Mouse (Mus musculus): ENCODE results near the gene Matn4. TPM values are rescaled to one million over a fixed set of nuclear protein-coding genes. Genes with fewer than 3 reads are reported as not detected.

Matn4 gene
- polyA plus RNA-seq, 2 experiments = 30.2 to 362 TPM

- Histone ChIP-seq H3K4me1 (ENCODE audit: control insufficient read depth, insufficient read depth, low read length) (peaks cover 71% of the 10 kb centered on the region), H3K4me2 (replicated peaks; ENCODE audit: low read depth, low read length, severe bottlenecking) (peak overlapping the region; percentile 20), H3K9me3 (ENCODE audit: control insufficient read depth, low read length) (no peaks in the 10 kb centered on the region), H3K36me3 (ENCODE audit: control insufficient read depth, insufficient read depth, low read length) (peaks cover 18% of the 10 kb centered on the region), H3K27me3 (ENCODE audit: control insufficient read depth, insufficient read depth, low read length) (no peaks in the 10 kb centered on the region), H3K27ac (replicated peaks; ENCODE audit: low read depth, low read length) (0 out of 2 replicates have a peak overlapping the region, but pooled peaks have one; percentile 26), H3K9ac (ENCODE audit: low read depth, low read length, severe bottlenecking) (no peak overlapping the region; the same call in 1 of the 2 replicates), H3K4me3 (replicated peaks; ENCODE audit: low read length) (no peak overlapping the region)
- WGBS = 17% methylated on average over 22 of the region's 22 CpGs
- no peak for DNase-seq (ENCODE audit: low spot score)
- no peak for TF ChIP-seq POLR2A (IDR thresholded peaks at IDR 0.05; ENCODE audit: borderline replicate concordance, extremely low read depth, insufficient read depth, insufficient read length)
- no peak for ATAC-seq (ENCODE audit: low FRiP score, low read depth)
Observed at GRCm38 (mm10) chr2:164432541-164433191, 27.7 kb upstream of the Matn4 start.

DNA sequence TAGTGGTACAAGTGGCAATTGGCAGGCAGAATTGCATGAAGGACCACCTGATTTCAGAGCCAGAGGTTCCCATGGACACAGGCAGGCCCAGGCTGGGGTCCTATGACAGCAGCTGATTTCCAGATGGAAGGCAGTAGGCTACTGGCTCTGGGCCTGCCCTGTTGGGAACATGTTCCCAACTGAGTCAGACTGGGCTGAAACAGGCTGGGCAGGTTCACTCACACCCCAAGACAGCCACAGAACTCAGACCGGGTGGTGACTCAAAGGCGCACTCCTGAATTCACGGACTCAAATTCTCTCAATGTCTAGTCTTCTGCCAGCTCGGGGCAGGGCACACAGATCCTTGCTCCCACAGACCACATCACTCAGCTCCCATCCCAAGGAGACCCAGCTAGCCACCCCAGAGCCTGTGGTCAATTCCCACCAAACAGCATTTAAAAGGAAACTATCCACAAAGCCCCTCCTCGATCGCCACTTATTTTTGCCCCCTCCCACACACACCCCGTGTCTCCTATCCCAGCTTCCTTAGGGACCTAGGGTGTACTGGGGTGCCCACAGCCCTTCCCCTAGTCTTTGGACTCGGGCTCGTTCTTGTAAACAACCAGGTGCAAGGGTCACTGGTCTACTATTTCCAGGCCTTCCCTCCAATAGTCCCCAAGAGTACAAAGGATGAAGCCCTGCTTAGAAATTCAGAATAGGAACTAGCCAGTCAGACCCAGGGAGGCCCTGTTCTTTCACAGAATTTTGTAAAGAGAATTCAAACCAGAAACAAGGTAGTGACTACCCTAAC, 26.9 kb upstream of the Matn4 start:
- Histone ChIP-seq H3K27ac (replicated peaks; ENCODE audit: low read depth, low read length) (no peak overlapping the region), H3K27me3 (ENCODE audit: control insufficient read depth, insufficient read depth, low read length) (no peaks in the 10 kb centered on the region), H3K4me3 (replicated peaks; ENCODE audit: low read length) (no peak overlapping the region), H3K9me3 (ENCODE audit: control insufficient read depth, low read length) (no peaks in the 10 kb centered on the region), H3K4me1 (ENCODE audit: control insufficient read depth, insufficient read depth, low read length) (peaks cover 65% of the 10 kb centered on the region), H3K9ac (ENCODE audit: low read depth, low read length, severe bottlenecking) (no peak overlapping the region), H3K36me3 (ENCODE audit: control insufficient read depth, insufficient read depth, low read length) (peaks cover 23% of the 10 kb centered on the region), H3K4me2 (replicated peaks; ENCODE audit: low read depth, low read length, severe bottlenecking) (no peak overlapping the region)
- 67% methylated on average over 9 of the region's 9 CpGs for WGBS
- ATAC-seq (ENCODE audit: low FRiP score, low read depth) = no peak
- DNase-seq (ENCODE audit: low spot score) = no peak
- no peak for TF ChIP-seq POLR2A (IDR thresholded peaks at IDR 0.05; ENCODE audit: borderline replicate concordance, extremely low read depth, insufficient read depth, insufficient read length)

GRCm38 (mm10) chr2:164430697-164431096, 25.7 kb upstream of the Matn4 start:
- WGBS = 6% methylated on average over 7 of the region's 7 CpGs
- DNase-seq (ENCODE audit: low spot score) (no peak), ATAC-seq (ENCODE audit: low FRiP score, low read depth) (0 out of 2 replicates have a peak, but pooled peaks have one; percentile 32)
- TF ChIP-seq POLR2A (IDR thresholded peaks at IDR 0.05; ENCODE audit: borderline replicate concordance, extremely low read depth, insufficient read depth, insufficient read length) = no peak
- no peaks in the 10 kb centered on the region for H3K27me3 ChIP-seq (ENCODE audit: control insufficient read depth, insufficient read depth, low read length)
- H3K27ac ChIP-seq (replicated peaks; ENCODE audit: low read depth, low read length) = 0 out of 2 replicates have a peak overlapping the region, but pooled peaks have one; percentile 26
- H3K36me3 ChIP-seq (ENCODE audit: control insufficient read depth, insufficient read depth, low read length) = peaks cover 35% of the 10 kb centered on the region
- H3K4me1 ChIP-seq (ENCODE audit: control insufficient read depth, insufficient read depth, low read length) = peaks cover 53% of the 10 kb centered on the region
- H3K4me3 ChIP-seq (replicated peaks; ENCODE audit: low read length) = no peak overlapping the region
- H3K4me2 ChIP-seq (replicated peaks; ENCODE audit: low read depth, low read length, severe bottlenecking) = peak overlapping the region; percentile 7; the same call in 1 of the 2 replicates
- H3K9me3 ChIP-seq (ENCODE audit: control insufficient read depth, low read length) = no peaks in the 10 kb centered on the region
- H3K9ac ChIP-seq (ENCODE audit: low read depth, low read length, severe bottlenecking) = no peak overlapping the region

- 0 out of 2 replicates have a peak overlapping the region, but pooled peaks have one; percentile 7 for H3K4me2 ChIP-seq (replicated peaks; ENCODE audit: low read depth, low read length, severe bottlenecking)
- H3K9me3 ChIP-seq (ENCODE audit: control insufficient read depth, low read length) = no peaks in the 10 kb centered on the region
- ATAC-seq (ENCODE audit: low FRiP score, low read depth) (no peak), DNase-seq (ENCODE audit: low spot score) (no peak)
- TF ChIP-seq POLR2A (IDR thresholded peaks at IDR 0.05; ENCODE audit: borderline replicate concordance, extremely low read depth, insufficient read depth, insufficient read length) = no peak
- H3K27ac ChIP-seq (replicated peaks; ENCODE audit: low read depth, low read length) = 0 out of 2 replicates have a peak overlapping the region, but pooled peaks have one; percentile 26
- no peak overlapping the region for H3K4me3 ChIP-seq (replicated peaks; ENCODE audit: low read length)
- peaks cover 41% of the 10 kb centered on the region for H3K36me3 ChIP-seq (ENCODE audit: control insufficient read depth, insufficient read depth, low read length)
- no peaks in the 10 kb centered on the region for H3K27me3 ChIP-seq (ENCODE audit: control insufficient read depth, insufficient read depth, low read length)
- WGBS = 48% methylated on average over 15 of the region's 15 CpGs
- H3K9ac ChIP-seq (ENCODE audit: low read depth, low read length, severe bottlenecking) = no peak overlapping the region
- peaks cover 46% of the 10 kb centered on the region for H3K4me1 ChIP-seq (ENCODE audit: control insufficient read depth, insufficient read depth, low read length)
Observed at GRCm38 (mm10) chr2:164429881-164430615, 25.1 kb upstream of the Matn4 start.

- H3K4me3 ChIP-seq (replicated peaks; ENCODE audit: low read length) = no peak overlapping the region
- H3K9me3 ChIP-seq (ENCODE audit: control insufficient read depth, low read length) = no peaks in the 10 kb centered on the region
- DNase-seq (ENCODE audit: low spot score) (no peak), ATAC-seq (ENCODE audit: low FRiP score, low read depth) (no peak)
- H3K27ac ChIP-seq (replicated peaks; ENCODE audit: low read depth, low read length) = no peak overlapping the region
- peaks cover 53% of the 10 kb centered on the region for H3K36me3 ChIP-seq (ENCODE audit: control insufficient read depth, insufficient read depth, low read length)
- H3K9ac ChIP-seq (ENCODE audit: low read depth, low read length, severe bottlenecking) = no peak overlapping the region
- peaks cover 31% of the 10 kb centered on the region for H3K4me1 ChIP-seq (ENCODE audit: control insufficient read depth, insufficient read depth, low read length)
- 36% methylated on average over 5 of the region's 5 CpGs for WGBS
- H3K27me3 ChIP-seq (ENCODE audit: control insufficient read depth, insufficient read depth, low read length) = no peaks in the 10 kb centered on the region
- no peak for TF ChIP-seq POLR2A (IDR thresholded peaks at IDR 0.05; ENCODE audit: borderline replicate concordance, extremely low read depth, insufficient read depth, insufficient read length)
- no peak overlapping the region for H3K4me2 ChIP-seq (replicated peaks; ENCODE audit: low read depth, low read length, severe bottlenecking)
Observed at GRCm38 (mm10) chr2:164428451-164428850, 23.5 kb upstream of the Matn4 start.

Measured in limb, embryonic 14.5 days (tissue).